Mouse (Mus musculus): Measurements from ENCODE around the gene Mmadhc. TPM values are rescaled to one million over a fixed set of nuclear protein-coding genes. Genes with fewer than 3 reads are reported as not detected.

Mmadhc gene
- total RNA-seq, 2 experiments from 2014 or later: 126 to 127 TPM

DNA sequence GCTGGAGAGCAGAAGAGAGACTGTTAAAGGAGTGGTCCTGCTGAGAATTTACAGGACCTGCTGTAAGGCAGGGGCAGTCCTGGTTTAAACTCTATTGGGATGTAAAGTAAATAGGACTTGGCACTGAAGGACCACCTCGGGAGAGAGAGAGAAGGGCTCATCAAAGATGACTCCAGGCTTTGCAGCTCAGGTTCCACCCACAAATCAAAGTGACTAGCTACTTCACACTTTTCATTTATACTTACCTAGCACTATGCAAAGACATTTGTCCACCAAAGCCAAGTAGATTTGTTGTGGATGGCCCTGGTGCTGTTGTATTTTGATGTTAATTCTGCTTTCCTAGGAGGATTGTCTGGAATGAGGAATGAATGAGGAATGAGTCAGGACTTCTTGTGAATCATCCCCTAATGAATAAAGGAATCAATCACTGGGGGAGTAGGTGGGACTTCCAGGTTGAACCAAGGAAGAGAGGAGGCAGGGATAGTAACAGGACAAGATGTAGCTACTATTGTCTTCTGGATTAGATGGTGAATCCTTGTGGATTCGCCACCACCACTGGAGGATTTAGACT lies 31.3 kb downstream of the Mmadhc start:
- DNase-seq: no peak

DNA sequence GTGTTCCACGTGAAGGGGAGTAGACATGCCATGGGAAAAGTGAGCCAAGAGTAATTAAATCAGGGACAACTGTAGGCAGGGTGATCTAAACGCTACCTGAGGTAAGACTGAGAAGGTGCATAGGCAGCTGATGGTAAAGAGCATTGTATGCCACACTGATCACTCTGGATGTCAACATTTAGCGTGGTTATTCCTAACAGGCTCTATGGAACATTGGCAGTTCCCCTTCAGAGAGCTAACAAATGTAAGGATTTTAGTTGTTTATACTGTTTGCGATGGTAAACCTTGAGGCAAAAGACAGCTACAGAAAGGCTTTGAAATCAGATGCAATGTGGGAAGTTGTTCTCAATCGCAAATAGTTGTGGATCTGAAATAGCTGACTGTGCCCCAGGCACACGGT lies 32.5 kb downstream of the Mmadhc start:
- no peak for DNase-seq

DNA sequence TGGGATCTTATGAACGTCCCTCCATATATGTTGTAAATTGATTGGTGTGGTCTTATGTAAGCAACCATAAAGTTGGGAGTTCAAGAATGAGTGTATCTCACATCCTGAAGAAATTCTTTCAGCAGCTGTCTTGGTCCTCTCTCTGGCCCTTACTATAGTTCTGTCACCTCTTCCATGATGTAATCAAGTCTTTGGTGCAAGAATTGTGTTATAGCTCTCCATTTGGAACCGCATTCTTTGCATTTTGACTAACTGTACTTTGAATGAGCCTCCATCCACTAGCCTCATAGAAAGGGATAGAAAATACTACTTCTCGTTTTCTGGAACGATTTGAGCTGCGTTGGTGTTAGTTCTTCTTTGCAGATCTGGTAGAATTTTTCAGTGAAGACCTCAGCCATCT lies 41.6 kb downstream of the Mmadhc start:
- no peak for DNase-seq

DNA sequence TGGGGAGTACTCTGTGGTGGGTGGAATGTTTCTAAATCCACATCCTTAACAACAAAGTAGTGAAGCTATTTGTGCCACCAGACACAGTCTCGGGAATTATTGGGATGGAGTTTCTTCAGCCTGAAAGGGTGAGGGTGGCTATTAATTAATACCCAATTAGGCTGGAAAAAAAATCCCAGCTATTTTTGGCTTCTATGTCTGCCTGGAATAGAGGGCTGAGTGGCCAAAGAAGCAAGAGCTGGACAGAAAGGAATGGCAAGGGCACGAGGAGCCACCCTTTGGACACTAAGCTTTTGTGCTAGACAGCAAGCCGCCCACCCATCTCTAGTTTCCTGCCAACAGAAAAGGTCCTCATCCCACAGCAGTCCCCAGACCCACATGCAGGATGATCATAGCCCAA lies 48.0 kb downstream of the Mmadhc start:
- no peak for DNase-seq

DNA sequence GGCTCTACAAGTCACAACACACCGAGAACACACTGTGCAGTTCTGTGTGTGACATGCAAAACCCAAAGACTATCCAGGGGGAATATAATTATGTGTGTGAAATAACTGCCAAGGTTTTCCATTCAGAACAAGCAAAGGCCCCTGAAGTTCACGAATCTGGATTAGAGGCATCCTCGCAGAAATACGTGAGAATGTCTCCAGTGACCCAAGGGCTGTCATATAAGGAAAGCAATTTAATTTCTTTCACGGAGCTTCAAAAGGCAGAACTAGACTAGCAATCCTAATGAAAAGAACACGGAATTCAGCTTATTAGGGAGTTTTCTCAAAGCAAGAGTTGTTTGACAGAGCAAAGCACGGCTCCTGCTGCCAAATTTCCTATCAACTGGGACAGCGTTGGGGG lies 63.1 kb downstream of the Mmadhc start:
- DNase-seq: no peak

Other genes starting within 250 kb of the Mmadhc start
- gene Lypd6, start 230.4 kb downstream of the Mmadhc start, total RNA-seq (2021): 10 to 100 TPM in 1 of 2 experiments, 1 to 10 TPM in 1; 6.9 to 24.1 TPM

Measured in adrenal gland, postnatal 36 days (tissue).